ENCODE assay signal across 31 mouse cellular contexts in the genomic region with DNA sequence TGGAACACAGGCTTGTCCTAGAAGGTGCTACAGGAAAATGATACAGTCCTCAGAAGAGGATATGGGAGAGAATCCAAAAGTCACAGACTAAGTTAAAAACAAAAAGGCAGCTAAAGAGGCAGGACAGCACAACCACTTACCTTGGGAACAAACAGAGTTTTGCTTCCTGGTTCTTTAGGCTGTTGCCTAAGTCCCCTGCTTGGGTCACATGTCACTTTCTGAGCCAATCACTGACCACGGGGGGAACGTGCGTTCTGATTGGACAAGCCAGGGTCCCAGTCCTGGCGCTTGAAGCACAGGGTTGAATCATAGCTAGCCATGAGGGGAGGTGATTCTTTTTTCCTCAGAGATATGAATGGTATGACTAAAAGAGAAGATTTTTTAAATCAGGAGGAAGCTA.
A peak's percentile ranks its signal among the peaks of the same experiment; 100 is the strongest.
DNase-seq lines count a peak whose midpoint lies in the region; ATAC-seq and TF ChIP-seq lines count a peak whose summit lies in the region.
"Had no signal": no experiment of that assay in that cellular context is flagged by ENCODE, and none has a peak within 500 bp of the region (broad histone marks: within the 10 kb centered on the region; RNA-seq: fewer than 3 reads in every experiment).

No protein-coding gene starts in this region.

- peaks cover 2% of the 10 kb centered on the region; the same call in 1 of the 2 replicates for H3K4me1 ChIP-seq in testis, adult 2 months (ENCODE audit: control insufficient read depth, insufficient read depth, low read length)
- 0 out of 2 replicates have a peak, but pooled peaks cover 3% of the 10 kb centered on the region for H3K4me1 ChIP-seq in midbrain, embryonic 15.5 days
- H3K4me1 ChIP-seq: embryonic facial prominence, embryonic 10.5 days; forebrain, embryonic 12.5 days; forebrain, embryonic 15.5 days; heart, embryonic 12.5 days; heart, embryonic 15.5 days; intestine, embryonic 15.5 days had no signal

- peak overlapping the region; percentile 76 for H3K4me3 ChIP-seq in testis, adult 2 months (ENCODE audit: control insufficient read depth, low read depth, low read length)
- H3K4me3 ChIP-seq in midbrain, embryonic 15.5 days = no peak overlapping the region
- H3K4me3 ChIP-seq: embryonic facial prominence, embryonic 10.5 days; embryonic facial prominence, embryonic 13.5 days; erythroblast, embryonic 14.5 days; forebrain, embryonic 12.5 days; forebrain, embryonic 15.5 days; heart, embryonic 12.5 days; heart, embryonic 15.5 days; hindbrain, embryonic 10.5 days; hindbrain, embryonic 13.5 days; intestine, embryonic 15.5 days had no signal

- H3K27me3 ChIP-seq in testis, adult 2 months (ENCODE audit: control insufficient read depth, insufficient read depth, low read length) = no peaks in the 10 kb centered on the region
- H3K27me3 ChIP-seq in midbrain, embryonic 15.5 days (replicated peaks) = no peaks in the 10 kb centered on the region
- H3K27me3 ChIP-seq: embryonic facial prominence, embryonic 13.5 days; forebrain, embryonic 12.5 days; forebrain, embryonic 15.5 days; heart, embryonic 15.5 days; hindbrain, embryonic 13.5 days; intestine, embryonic 15.5 days had no signal

- 93% methylated on average over 4 of the region's 4 CpGs for WGBS in midbrain, embryonic 15.5 days

- no peak for TF ChIP-seq POLR2A in testis, adult 2 months (IDR thresholded peaks at IDR 0.05; ENCODE audit: control insufficient read depth, low read depth, low read length)

- no peaks in the 10 kb centered on the region for H3K36me3 ChIP-seq in testis, adult 2 months (ENCODE audit: control insufficient read depth, insufficient read depth, low read length)
- no peaks in the 10 kb centered on the region for H3K36me3 ChIP-seq in midbrain, embryonic 15.5 days (replicated peaks)
- H3K36me3 ChIP-seq: embryonic facial prominence, embryonic 10.5 days; embryonic facial prominence, embryonic 13.5 days; forebrain, embryonic 12.5 days; forebrain, embryonic 15.5 days; G1E; heart, embryonic 12.5 days; heart, embryonic 15.5 days; hindbrain, embryonic 10.5 days; hindbrain, embryonic 13.5 days; intestine, embryonic 15.5 days had no signal

- no peak for ATAC-seq in midbrain, embryonic 15.5 days (replicated peaks)
- ATAC-seq: activated CD4-positive, CD25-positive, alpha-beta regulatory T cell, adult 4 months; forebrain, embryonic 15.5 days; hindbrain, embryonic 16.5 days; intestine, embryonic 15.5 days had no signal

- H3K27ac ChIP-seq in testis, adult 2 months (ENCODE audit: control insufficient read depth, insufficient read depth, low read depth, low read length) = no peak overlapping the region
- H3K27ac ChIP-seq in midbrain, embryonic 15.5 days = no peak overlapping the region
- H3K27ac ChIP-seq: embryonic facial prominence, embryonic 10.5 days; embryonic facial prominence, embryonic 13.5 days; forebrain, embryonic 12.5 days; forebrain, embryonic 15.5 days; heart, embryonic 15.5 days; hindbrain, embryonic 10.5 days; hindbrain, embryonic 13.5 days; intestine, embryonic 15.5 days had no signal

- no peak overlapping the region for H3K9ac ChIP-seq in midbrain, embryonic 15.5 days
- H3K9ac ChIP-seq: embryonic facial prominence, embryonic 13.5 days; forebrain, embryonic 12.5 days; forebrain, embryonic 15.5 days; heart, embryonic 12.5 days; heart, embryonic 15.5 days; hindbrain, embryonic 13.5 days; intestine, embryonic 15.5 days had no signal

- no peaks in the 10 kb centered on the region for H3K9me3 ChIP-seq in midbrain, embryonic 15.5 days
- H3K9me3 ChIP-seq: embryonic facial prominence, embryonic 10.5 days; embryonic facial prominence, embryonic 13.5 days; forebrain, embryonic 12.5 days; forebrain, embryonic 15.5 days; heart, embryonic 12.5 days; heart, embryonic 15.5 days; hindbrain, embryonic 10.5 days; hindbrain, embryonic 13.5 days; intestine, embryonic 15.5 days had no signal

- DNase-seq in testis, postnatal 10 days (ENCODE audit: low spot score) = no peak
- DNase-seq in A20 (ENCODE audit: low read depth, low spot score) = peak; percentile 84
- DNase-seq in NIH3T3 (ENCODE audit: low read depth) = peak; percentile 64
- DNase-seq in testis, postnatal 14 days (ENCODE audit: low spot score) = peak; percentile 46
- DNase-seq in kidney, postnatal 4 days = no peak
- DNase-seq in embryo, embryonic 10 days (ENCODE audit: low spot score) = no peak
- DNase-seq: adrenal gland, postnatal 25 days; cerebellum, adult 2 months; cerebellum, adult 9-11 months; cerebellum, postnatal 25 days; embryo, embryonic 11 days; gastrocnemius, postnatal 10 days; gastrocnemius, postnatal 36 days; heart, postnatal 10 days; heart, postnatal 36 days; kidney, adult 11 months had no signal

- no peak for TF ChIP-seq CTCF in testis, adult 2 months (IDR thresholded peaks at IDR 0.05; ENCODE audit: control insufficient read depth, insufficient read depth, insufficient replicate concordance, low read depth, low read length)

- H3K4me2 ChIP-seq in midbrain, embryonic 15.5 days = no peak overlapping the region
- H3K4me2 ChIP-seq: embryonic facial prominence, embryonic 13.5 days; forebrain, embryonic 12.5 days; forebrain, embryonic 15.5 days; heart, embryonic 12.5 days; heart, embryonic 15.5 days; hindbrain, embryonic 13.5 days; intestine, embryonic 15.5 days had no signal

Comparison
In these comparisons a context has a peak if more than half of its experiments do, and no peak if none do; other contexts are left out.
1. DNase-seq: peak in A20 (single experiment), NIH3T3 (single experiment) and testis, postnatal 14 days (single experiment); none in testis, postnatal 10 days (single experiment), kidney, postnatal 4 days (0 of 2) and embryo, embryonic 10 days (single experiment).